Mouse (Mus musculus) testis, adult 2 months (tissue): ENCODE data around the gene Srpk2. TPM values are rescaled to one million over a fixed set of nuclear protein-coding genes. Genes with fewer than 3 reads are reported as not detected.

Experiments used
- H3K27ac ChIP-seq: fragments of 200-500 bp; 2 replicates; pipeline ENCODE4 v1.5.1; 2012; ENCODE audit warnings: low read depth, low read length; ENCODE audit not compliant: control insufficient read depth, insufficient read depth
- H3K27me3 ChIP-seq: fragments of 200-500 bp; 2 replicates; pipeline ENCODE4 v1.6.1; 2012; ENCODE audit warnings: mild to moderate bottlenecking, low read length, moderate library complexity; ENCODE audit not compliant: control insufficient read depth, insufficient read depth
- H3K36me3 ChIP-seq: fragments of 200-500 bp; 2 replicates; pipeline ENCODE4 v1.6.1; 2012; ENCODE audit warnings: mild to moderate bottlenecking, low read length; ENCODE audit not compliant: control insufficient read depth, insufficient read depth
- H3K4me1 ChIP-seq: fragments of 200-500 bp; 2 replicates; pipeline ENCODE4 v1.6.1; 2012; ENCODE audit warnings: low read length; ENCODE audit not compliant: control insufficient read depth, insufficient read depth
- H3K4me3 ChIP-seq: fragments of 200-500 bp; 2 replicates; pipeline ENCODE4 v1.5.1; 2012; ENCODE audit warnings: low read depth, mild to moderate bottlenecking, low read length, moderate library complexity, mixed read lengths; ENCODE audit not compliant: control insufficient read depth
- CTCF ChIP-seq: fragments of 200-500 bp; IDR thresholded peaks from 2 replicates; pipeline ENCODE4 v1.5.1; 2012; ENCODE audit warnings: low read depth, mild to moderate bottlenecking, inconsistent platforms, low read length, moderate library complexity; ENCODE audit not compliant: control insufficient read depth, insufficient read depth, insufficient replicate concordance
- POLR2A ChIP-seq: fragments of 200-500 bp; IDR thresholded peaks from 2 replicates; pipeline ENCODE4 v1.6.1; 2012; ENCODE audit warnings: low read depth, mild to moderate bottlenecking, inconsistent platforms, low read length, moderate library complexity; ENCODE audit not compliant: control insufficient read depth
- polyA plus RNA-seq: library from polyadenylated mRNA; depleted of rRNA; stranded (reverse); fragments of >200 nt; gene quantifications from 2 replicates; pipeline ENCODE4 v1.2.3, GENCODE M21; 2012

The Srpk2 gene
- polyA plus RNA-seq, 1 experiment, result 229 TPM

DNA sequence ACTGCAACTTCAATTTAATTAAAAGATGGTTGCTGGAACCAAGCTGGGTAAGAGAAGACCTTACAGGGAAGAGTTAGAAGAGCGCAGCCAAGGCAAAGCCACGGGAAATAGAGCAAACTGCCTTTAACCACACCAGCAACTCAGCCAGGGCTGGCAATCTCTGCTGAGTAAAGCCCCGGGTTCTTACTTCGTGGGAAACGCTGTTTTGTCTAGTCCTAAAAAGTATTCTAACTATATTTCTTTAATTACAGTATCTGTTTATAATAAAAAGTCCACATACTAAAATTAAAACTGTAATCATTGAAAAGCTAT is 67.4 kb downstream of the Srpk2 start:
- peak overlapping the region; percentile 5 for H3K27ac ChIP-seq
- H3K4me3 ChIP-seq, result no peak overlapping the region
- no peaks in the 10 kb centered on the region for H3K27me3 ChIP-seq
- H3K36me3 ChIP-seq, result no peaks in the 10 kb centered on the region
- H3K4me1 ChIP-seq, result no peaks in the 10 kb centered on the region
- TF ChIP-seq POLR2A (no peak), CTCF (no peak)

DNA sequence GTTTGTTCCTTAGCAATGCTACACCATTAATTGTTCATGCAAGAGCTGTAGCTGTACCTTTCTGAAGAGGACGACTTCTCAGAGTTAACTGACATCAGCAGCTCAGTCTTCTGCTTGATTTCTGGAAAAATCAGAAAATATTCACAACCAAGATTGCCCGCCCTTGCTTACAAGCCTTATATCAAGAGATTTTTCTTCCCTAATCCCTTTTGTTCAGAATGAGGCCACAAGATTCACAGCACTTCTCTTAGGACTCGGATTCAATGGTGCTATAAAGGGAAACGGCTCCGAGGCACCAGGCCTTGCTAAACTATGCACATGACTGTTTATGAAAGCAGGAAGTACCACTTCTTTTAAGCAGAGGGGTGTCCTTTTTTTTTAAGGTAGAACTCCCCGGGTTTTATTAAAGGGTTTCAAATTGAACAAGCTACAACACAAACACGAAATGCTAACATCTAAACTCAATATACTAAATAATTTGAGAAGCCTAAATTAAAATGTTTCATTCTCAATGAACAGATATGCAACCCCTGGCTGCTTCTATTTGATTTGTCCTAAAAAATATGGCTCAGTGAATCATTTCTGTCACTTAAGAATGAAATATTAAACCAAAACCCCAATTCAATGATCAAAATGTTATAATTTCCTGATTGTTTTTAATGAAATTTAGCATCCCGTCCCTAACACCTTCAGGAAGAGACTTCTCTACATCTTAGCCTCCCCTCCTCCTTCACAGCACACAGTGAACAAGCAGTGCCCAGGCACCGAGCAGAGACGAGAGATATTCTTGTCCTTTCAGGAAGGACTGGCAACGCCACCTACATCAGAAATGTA is 67.9 kb downstream of the Srpk2 start:
- H3K27me3 ChIP-seq, result no peaks in the 10 kb centered on the region
- TF ChIP-seq CTCF, result no peak
- no peak for TF ChIP-seq POLR2A
- H3K4me1 ChIP-seq, result no peaks in the 10 kb centered on the region
- peak overlapping the region; percentile 45; the same call in 1 of the 2 replicates for H3K4me3 ChIP-seq
- peak overlapping the region; percentile 54 for H3K27ac ChIP-seq
- H3K36me3 ChIP-seq, result no peaks in the 10 kb centered on the region

DNA sequence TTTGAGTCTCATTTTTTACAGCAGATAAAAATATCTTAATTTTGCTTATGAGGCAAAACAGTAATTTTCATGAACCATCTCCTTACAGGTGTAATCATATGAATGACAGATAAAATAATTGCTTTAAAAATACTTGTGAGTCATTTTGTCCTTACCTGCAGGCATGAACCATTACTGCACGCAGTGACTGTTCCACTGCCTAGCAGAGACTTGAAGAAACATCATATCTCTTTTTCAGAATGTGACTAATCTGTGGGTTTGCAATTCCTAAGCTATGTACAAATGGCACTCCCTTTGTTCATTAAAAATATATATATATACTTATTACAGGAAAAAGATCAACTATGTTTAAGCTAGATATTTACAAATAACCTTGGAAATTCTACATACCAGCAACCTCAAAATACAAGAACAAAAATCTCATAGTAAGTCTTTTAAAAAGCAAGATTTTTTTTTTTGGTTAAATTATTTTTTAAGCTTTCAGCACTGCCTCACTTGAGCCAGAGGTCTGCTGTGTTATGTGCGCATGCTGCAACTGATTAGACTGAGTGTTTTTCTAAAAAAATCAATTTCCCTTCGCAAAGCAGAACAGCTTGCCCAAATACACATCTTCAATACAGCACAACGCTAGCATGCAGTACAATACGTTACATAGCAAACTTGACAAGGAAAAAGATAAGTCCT is 68.7 kb downstream of the Srpk2 start:
- Histone ChIP-seq H3K4me1 (no peaks in the 10 kb centered on the region), H3K27ac (no peak overlapping the region), H3K27me3 (no peaks in the 10 kb centered on the region), H3K4me3 (peak overlapping the region; percentile 45; the same call in 1 of the 2 replicates), H3K36me3 (no peaks in the 10 kb centered on the region)
- TF ChIP-seq CTCF (no peak), POLR2A (no peak)

DNA sequence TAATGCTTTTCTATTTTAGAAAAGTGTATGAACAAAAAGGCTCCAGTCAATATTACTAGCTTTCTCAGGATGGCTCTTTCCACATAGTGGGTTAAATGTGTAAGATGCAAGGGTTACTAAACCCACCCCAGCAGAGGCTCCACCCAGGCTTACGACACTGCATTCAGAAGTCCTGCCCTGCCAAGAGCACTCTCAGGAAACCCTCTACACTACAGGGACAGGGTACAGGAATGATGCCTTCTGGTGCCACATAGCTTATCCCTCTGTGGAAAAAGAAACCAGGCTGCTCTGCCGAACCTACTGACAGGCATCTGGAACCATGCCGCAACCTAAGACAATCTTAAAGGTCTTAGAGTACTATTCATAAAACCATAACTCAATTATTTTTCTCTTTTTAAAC is 71.6 kb downstream of the Srpk2 start:
- Histone ChIP-seq H3K36me3 (no peaks in the 10 kb centered on the region), H3K27me3 (no peaks in the 10 kb centered on the region), H3K27ac (no peak overlapping the region), H3K4me3 (no peak overlapping the region), H3K4me1 (no peaks in the 10 kb centered on the region)
- TF ChIP-seq POLR2A (no peak), CTCF (no peak)

DNA sequence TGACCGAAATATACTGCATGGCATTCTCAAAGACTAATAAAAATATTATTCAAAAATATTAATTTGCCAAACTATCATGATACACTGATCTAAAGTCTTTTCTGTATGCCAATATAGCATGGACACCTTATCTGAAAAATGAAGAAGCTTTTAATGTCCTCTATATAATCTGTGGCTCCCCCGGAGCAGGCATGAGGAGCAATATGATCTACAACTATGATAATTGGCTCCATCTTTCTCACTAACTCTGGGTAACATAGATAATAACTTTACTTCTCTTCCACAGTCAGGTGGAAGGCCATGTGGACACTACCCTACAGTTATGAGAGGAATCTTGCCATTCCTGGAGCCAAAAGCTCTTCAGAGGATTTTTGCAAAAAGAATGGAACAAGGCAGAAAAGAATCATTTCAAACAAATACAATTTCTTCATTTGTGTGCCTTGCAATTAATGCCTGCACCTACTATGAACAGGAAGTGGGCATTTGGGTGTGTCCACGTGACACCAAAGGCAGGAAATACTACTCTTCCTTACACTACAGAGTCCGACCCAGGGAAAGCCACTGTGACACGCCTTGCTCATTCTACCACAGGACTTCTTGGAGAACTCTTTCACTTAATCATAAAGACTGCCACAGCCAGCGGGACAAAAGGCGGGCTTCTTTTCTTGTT is 80.2 kb downstream of the Srpk2 start:
- Histone ChIP-seq H3K27me3 (no peaks in the 10 kb centered on the region), H3K4me3 (no peak overlapping the region), H3K27ac (no peak overlapping the region), H3K36me3 (no peaks in the 10 kb centered on the region), H3K4me1 (no peaks in the 10 kb centered on the region)
- TF ChIP-seq CTCF (no peak), POLR2A (no peak)

DNA sequence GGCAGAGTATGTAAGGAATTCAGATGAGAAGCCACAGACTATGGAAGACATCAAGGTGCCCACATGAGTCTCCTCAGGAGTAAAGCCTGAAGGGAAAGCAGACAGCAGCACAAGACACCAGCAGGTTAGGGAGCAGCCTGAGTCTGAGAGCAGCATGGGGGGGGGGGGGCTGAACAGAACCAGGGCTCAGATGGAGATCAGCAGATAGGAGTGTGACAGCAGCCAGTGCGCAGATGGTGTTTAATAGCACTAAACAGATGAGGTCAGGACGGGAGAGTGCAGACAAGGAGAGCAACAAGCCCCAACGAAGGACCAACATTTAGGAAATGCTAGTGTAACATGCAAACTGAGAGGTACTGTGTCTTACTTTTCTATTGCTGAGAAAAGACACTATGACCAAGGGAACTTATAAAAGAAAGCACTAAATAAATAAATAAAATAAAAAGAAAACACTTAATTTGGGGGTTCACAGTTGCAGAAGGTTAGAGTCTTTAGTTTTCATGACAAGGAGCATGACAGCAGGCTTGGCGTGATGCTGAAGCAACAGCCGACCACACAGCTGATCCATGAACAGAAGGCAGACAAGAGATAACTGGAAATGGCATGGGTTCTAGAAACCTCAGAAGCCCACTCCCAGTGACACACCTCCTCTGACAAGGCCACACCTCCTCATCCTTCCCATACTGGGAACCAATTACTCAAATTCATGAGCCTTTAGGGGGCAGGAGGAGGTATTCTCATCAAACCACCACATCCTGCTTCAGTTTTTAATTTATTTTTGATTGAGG is 84.5 kb downstream of the Srpk2 start:
- Histone ChIP-seq H3K4me1 (no peaks in the 10 kb centered on the region), H3K36me3 (no peaks in the 10 kb centered on the region)
- no peak for TF ChIP-seq CTCF
- no peak for TF ChIP-seq POLR2A

More for the DNA sequence above, 84.5 kb downstream of the Srpk2 start:
- no peaks in the 10 kb centered on the region for H3K27me3 ChIP-seq
- H3K27ac ChIP-seq, result no peak overlapping the region
- no peak overlapping the region for H3K4me3 ChIP-seq
